Mouse (Mus musculus) kidney, embryonic 14.5 days (tissue): ENCODE data around the gene Phip. TPM values are rescaled to one million over a fixed set of nuclear protein-coding genes. Genes with fewer than 3 reads are reported as not detected.

Source experiments
- ATAC-seq: fragments of 200-750 bp; cut with Nextera tagmentation; 2 replicates; pipeline ENCODE4 v1.8.0; 2017; ENCODE audit warnings: moderate number of reproducible peaks, mild to moderate bottlenecking, moderate TSS enrichment, moderate library complexity; ENCODE audit not compliant: low FRiP score, low TSS enrichment
- H3K27ac ChIP-seq: fragments of 300-500 bp; sonication (generic); 2 replicates; pipeline ENCODE4 v1.5.1; 2014; ENCODE audit warnings: low read depth, mild to moderate bottlenecking, low read length, moderate library complexity, mixed read lengths
- H3K27me3 ChIP-seq: fragments of 300-500 bp; sonication (generic); 2 replicates; pipeline ENCODE4 v1.6.1; 2014; ENCODE audit warnings: mild to moderate bottlenecking, low read length; ENCODE audit not compliant: control insufficient read depth, insufficient read depth
- H3K36me3 ChIP-seq: fragments of 300-500 bp; sonication (generic); 2 replicates; pipeline ENCODE4 v1.6.1; 2014; ENCODE audit warnings: low read length, mixed read lengths; ENCODE audit not compliant: control insufficient read depth, insufficient read depth
- H3K4me1 ChIP-seq: fragments of 300-500 bp; sonication (generic); 2 replicates; pipeline ENCODE4 v1.6.1; 2014; ENCODE audit warnings: low read length, mixed read lengths; ENCODE audit not compliant: control insufficient read depth, insufficient read depth
- H3K4me2 ChIP-seq: fragments of 300-500 bp; sonication (generic); replicated peaks from 2 replicates; pipeline ENCODE4 v1.6.1; 2014; ENCODE audit warnings: low read depth, mild to moderate bottlenecking, low read length
- H3K4me3 ChIP-seq: fragments of 300-500 bp; sonication (generic); 2 replicates; pipeline ENCODE4 v1.5.1; 2014; ENCODE audit warnings: mild to moderate bottlenecking, low read length
- H3K9ac ChIP-seq: fragments of 300-500 bp; sonication (generic); 2 replicates; pipeline ENCODE4 v1.6.1; 2014; ENCODE audit warnings: low read depth, mild to moderate bottlenecking, low read length, moderate library complexity
- H3K9me3 ChIP-seq: fragments of 300-500 bp; sonication (generic); 2 replicates; pipeline ENCODE4 v1.6.1; 2016; ENCODE audit warnings: low read length; ENCODE audit not compliant: control insufficient read depth
- WGBS: fragments of 180-500 bp; shearing (Covaris S2); extraction: QIAGEN DNeasy Blood & Tissue Kit; methylation state at CpG from one replicate; pipeline ENCODE4 v1.1.7; 2014; 5-methylcytosine and 5-hydroxymethylcytosine counted together
- polyA plus RNA-seq: library from polyadenylated mRNA; unstranded; fragments of >200 nt; fragmentation: Nextera tagmentation; extraction: Ambion mirVana; gene quantifications from 2 replicates; pipeline ENCODE4 v1.2.1, GENCODE M21; 2014

Gene Phip
- polyA plus RNA-seq, 1 experiment from 2014 or later = 98.5 TPM

DNA sequence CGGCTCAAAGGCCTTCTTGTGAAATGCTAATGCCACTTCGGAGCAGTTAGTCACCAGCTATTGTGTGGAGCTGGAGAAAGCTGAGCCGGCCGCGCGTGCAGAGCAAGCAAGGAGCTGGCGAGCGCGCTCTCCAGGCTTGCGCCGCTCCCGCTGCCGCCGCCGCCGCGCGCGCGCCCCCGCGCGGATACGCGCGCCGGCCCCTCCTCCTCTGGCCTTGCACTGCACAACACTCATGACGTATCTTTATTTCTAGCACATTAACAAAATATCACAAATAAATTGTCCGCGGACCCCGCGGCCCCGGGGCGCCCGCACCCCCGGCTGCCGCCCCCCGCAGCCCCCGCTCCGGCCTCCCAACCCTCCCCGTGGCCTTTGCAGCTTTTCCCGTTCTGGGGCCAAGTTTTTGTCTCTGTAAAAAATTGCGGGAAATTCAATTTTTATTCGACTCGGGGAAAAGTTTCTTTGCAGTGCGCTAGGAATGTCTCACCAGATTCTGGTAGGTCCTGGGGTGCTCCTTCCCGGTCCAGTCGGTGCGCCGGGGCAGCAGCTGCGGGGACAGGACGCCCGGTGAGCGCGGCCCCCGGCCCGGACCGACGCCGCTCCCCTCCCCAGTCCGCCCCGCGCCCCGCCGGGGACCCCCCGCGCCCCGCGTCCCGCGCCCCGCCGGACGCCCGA, 992 bp downstream of the Phip start:
- 2% methylated on average over 69 of the region's 75 CpGs for WGBS
- H3K4me2 ChIP-seq = peak overlapping the region; percentile 81
- peak overlapping the region; percentile 88 for H3K4me3 ChIP-seq
- H3K36me3 ChIP-seq = 0 out of 2 replicates have a peak, but pooled peaks cover 4% of the 10 kb centered on the region
- H3K27ac ChIP-seq = peak overlapping the region; percentile 100
- H3K27me3 ChIP-seq = no peaks in the 10 kb centered on the region
- peaks cover 11% of the 10 kb centered on the region for H3K4me1 ChIP-seq
- peak; percentile 86 for ATAC-seq
- no peaks in the 10 kb centered on the region for H3K9me3 ChIP-seq
- peak overlapping the region; percentile 99 for H3K9ac ChIP-seq

DNA sequence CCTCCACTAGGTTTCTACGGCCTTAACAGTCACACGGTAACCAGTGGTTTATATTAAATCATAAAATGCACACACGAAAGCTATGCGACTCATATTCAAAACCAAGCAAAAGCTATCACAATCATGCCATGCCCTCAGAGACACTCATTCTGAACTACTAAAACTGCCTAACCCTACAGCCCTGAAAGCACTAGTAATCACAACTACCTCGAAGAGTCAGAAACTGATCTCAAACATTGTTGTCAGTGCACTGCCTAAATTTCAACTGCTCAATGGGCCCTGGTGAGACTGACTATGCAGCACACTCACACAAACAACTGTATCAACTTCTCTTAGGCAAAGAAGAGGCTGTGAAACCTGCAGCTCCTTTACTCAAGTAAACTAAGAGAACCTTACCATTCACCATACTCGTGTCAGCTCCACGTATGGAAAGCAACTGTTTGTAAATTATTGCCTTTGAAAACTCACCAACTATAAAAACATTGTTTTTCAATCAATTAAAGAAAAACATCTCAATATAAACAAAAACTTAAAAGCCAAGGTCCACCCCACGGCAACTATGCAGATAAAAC, 1.9 kb downstream of the Phip start:
- peak overlapping the region; percentile 30; the same call in 1 of the 2 replicates for H3K27ac ChIP-seq

DNA sequence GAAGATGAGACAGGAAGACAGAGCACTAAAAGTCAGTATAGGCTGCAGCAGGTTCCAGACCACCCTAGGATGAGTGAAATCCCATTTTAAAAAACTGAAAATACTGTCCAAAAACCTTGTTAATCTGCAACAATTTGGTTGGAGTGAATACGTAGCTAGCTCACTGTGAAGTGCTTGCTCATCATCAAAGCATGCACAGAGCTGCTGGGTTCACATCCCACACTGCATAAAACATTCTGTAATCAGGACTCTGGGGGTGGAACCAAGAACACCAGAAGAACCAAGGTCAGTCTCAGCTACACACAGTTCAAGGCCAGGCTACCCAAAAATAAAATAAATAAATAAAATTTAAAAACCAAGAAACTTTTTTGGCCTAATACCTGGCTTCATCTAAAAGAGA, 3.9 kb downstream of the Phip start:
- Histone ChIP-seq H3K4me1 (peaks cover 8% of the 10 kb centered on the region), H3K27ac (no peak overlapping the region), H3K4me2 (no peak overlapping the region), H3K36me3 (0 out of 2 replicates have a peak, but pooled peaks cover 6% of the 10 kb centered on the region), H3K27me3 (no peaks in the 10 kb centered on the region), H3K9me3 (no peaks in the 10 kb centered on the region), H3K9ac (no peak overlapping the region), H3K4me3 (no peak overlapping the region)
- 46% methylated on average over 1 of the region's 1 CpGs for WGBS
- ATAC-seq = no peak

More for the DNA sequence above, 1.9 kb downstream of the Phip start:
- peaks cover 11% of the 10 kb centered on the region for H3K4me1 ChIP-seq
- WGBS = 21% methylated on average over 8 of the region's 8 CpGs
- peak overlapping the region; percentile 99 for H3K9ac ChIP-seq
- peak overlapping the region; percentile 81 for H3K4me2 ChIP-seq
- peak overlapping the region; percentile 88 for H3K4me3 ChIP-seq
- ATAC-seq = no peak
- H3K36me3 ChIP-seq = 0 out of 2 replicates have a peak, but pooled peaks cover 4% of the 10 kb centered on the region
- H3K9me3 ChIP-seq = no peaks in the 10 kb centered on the region
- H3K27me3 ChIP-seq = no peaks in the 10 kb centered on the region

DNA sequence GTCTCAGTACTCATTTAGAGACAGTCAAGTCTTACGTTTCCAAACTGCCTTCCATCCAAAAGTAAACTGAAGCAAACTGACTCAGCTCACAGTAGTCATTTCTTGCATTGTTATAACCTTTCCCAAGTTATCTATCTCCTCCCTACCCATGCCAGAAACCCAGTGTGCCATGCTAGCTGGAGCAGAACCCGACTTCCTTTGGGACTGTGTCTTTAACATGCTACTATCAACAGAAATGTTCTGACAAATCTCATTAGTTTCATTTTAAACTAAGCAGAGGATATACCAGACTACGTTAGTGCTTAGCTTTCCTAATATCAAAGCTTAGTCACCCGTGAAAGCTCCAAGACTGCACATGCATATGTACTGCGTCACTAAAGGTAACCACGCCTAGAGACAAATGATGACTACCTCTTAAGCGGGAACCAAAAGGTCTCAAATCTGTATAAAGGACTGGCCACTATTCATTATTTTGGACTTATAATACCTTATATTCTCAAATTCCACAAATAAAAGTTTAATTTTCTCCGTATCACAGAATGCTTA, 8.2 kb downstream of the Phip start:
- 73% methylated on average over 8 of the region's 8 CpGs for whole genome bisulfite sequencing
- Histone ChIP-seq H3K9me3 (no peaks in the 10 kb centered on the region), H3K4me3 (no peak overlapping the region), H3K27me3 (no peaks in the 10 kb centered on the region), H3K4me2 (no peak overlapping the region), H3K4me1 (peaks cover 4% of the 10 kb centered on the region; the same call in 1 of the 2 replicates), H3K27ac (no peak overlapping the region), H3K36me3 (peaks cover 10% of the 10 kb centered on the region; the same call in 1 of the 2 replicates), H3K9ac (no peak overlapping the region)
- ATAC-seq = no peak

DNA sequence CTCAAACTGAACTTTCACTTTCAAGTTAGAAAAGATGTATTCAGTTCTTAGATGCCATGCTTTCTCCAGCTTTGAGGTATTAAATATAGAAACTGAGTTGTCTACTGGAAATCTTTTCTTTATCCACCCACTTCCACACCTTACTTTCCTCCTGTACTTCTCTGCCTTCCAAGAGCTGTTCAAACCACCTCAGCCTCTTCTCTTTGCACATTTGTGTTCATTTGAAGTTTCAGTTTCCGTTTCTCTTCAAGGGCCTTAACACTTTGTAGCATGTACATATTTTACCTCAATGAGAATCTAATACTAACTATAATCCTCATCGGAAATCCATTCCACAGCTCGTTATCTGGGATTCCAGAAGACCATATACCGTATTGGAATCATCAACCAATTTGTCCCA, 11.3 kb downstream of the Phip start:
- Histone ChIP-seq H3K36me3 (peaks cover 12% of the 10 kb centered on the region; the same call in 1 of the 2 replicates), H3K27ac (no peak overlapping the region), H3K4me1 (no peaks in the 10 kb centered on the region), H3K4me2 (no peak overlapping the region), H3K27me3 (no peaks in the 10 kb centered on the region), H3K9me3 (no peaks in the 10 kb centered on the region), H3K9ac (no peak overlapping the region), H3K4me3 (no peak overlapping the region)
- WGBS = 94% methylated on average over 4 of the region's 4 CpGs
- no peak for ATAC-seq

DNA sequence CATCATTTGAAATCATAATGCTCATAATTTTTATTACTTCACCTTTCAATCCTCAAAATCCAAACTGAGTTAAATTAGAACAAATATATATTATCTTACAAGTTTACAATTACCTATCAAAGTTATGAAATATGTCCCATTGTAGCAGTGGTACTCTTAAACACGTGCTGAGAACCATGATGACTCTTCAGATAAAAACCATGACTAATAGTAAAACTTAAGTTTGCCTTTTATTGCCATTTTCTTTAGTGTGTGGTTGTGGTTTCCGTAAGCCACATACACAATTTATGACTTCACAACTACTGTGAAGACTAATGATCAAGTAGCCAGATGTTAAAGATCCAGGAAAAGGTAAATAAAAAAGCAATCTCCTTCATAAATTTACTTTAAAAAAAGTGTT, 14.0 kb downstream of the Phip start:
- Histone ChIP-seq H3K9me3 (no peaks in the 10 kb centered on the region), H3K4me1 (no peaks in the 10 kb centered on the region), H3K27ac (no peak overlapping the region), H3K9ac (no peak overlapping the region), H3K27me3 (no peaks in the 10 kb centered on the region), H3K36me3 (peaks cover 24% of the 10 kb centered on the region; the same call in 1 of the 2 replicates), H3K4me3 (no peak overlapping the region), H3K4me2 (no peak overlapping the region)
- ATAC-seq = no peak
- WGBS = 54% methylated on average over 2 of the region's 2 CpGs

DNA sequence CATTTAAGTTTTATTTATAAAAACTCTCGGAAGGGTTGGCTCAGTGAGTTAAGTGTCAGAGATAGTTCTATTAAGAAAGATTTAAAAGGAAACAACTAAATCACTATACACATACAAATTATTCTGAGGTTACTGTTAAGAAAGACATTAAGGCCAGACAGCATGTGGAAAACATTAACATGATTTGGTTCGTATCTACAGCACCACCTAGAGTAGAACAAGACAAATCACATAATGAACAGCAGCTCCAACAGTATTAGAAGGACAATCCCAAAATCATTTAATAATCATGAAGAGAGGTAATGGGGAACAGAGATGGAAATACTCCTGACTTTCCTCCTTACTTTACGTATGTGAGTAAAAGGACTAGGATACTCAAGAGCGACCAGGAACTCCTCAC, 20.0 kb downstream of the Phip start:
- Histone ChIP-seq H3K36me3 (peaks cover 41% of the 10 kb centered on the region), H3K9ac (no peak overlapping the region), H3K4me3 (no peak overlapping the region), H3K4me2 (no peak overlapping the region), H3K4me1 (no peaks in the 10 kb centered on the region), H3K9me3 (no peaks in the 10 kb centered on the region), H3K27me3 (no peaks in the 10 kb centered on the region), H3K27ac (no peak overlapping the region)
- 73% methylated on average over 4 of the region's 4 CpGs for WGBS
- no peak for ATAC-seq

DNA sequence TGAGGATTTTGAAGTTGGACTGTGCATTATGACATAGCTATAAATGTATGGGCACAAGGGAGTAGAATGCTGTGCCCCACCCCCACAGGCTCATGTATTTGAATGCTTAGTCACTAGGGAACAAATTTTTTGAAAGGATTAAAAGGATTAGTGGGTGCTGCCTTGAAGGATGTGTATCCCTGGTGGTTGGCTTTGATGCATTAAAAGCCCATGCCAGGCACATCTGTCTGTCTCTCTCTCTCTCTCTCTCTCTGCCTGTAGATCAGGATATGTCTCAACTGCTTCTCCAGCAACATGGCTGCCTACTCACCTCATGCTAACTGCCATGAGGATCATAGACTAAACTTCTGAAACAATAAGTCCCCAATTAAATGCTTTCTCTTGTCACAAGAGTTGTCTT, 23.0 kb downstream of the Phip start:
- no peak for ATAC-seq
- no peaks in the 10 kb centered on the region for H3K27me3 ChIP-seq
- H3K36me3 ChIP-seq = peaks cover 38% of the 10 kb centered on the region
- no peak overlapping the region for H3K9ac ChIP-seq
- no peak overlapping the region for H3K27ac ChIP-seq
- no peaks in the 10 kb centered on the region for H3K4me1 ChIP-seq
- H3K9me3 ChIP-seq = no peaks in the 10 kb centered on the region
- H3K4me2 ChIP-seq = no peak overlapping the region
- no peak overlapping the region for H3K4me3 ChIP-seq

DNA sequence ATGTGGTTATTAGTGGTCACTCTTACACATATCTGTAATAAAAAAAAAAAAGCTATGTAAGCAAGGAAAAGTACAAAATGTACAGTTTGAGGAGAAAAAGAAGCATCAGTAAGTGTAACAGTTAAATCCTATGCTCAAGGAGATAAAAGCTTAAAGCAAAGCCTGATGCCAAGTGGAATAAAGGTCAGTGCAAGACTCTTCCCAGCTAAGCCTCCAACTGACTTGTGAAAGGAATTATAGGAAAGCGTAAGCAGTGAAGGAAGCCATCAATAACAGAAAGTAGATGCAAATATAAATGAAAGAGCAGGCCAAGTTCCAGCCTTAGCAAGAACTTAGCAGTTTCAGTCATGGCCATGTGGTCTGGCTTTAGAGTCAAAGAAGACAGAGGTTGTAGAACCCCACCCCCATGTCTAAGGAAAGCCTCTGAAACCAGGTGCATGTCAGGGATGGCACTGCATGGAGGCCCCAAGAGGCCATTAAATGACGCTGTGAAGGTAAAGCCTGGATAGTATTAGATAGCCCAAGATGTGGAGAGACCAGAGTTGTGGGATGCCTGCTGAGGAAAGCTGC, 23.8 kb downstream of the Phip start:
- H3K9me3 ChIP-seq = no peaks in the 10 kb centered on the region
- H3K36me3 ChIP-seq = peaks cover 30% of the 10 kb centered on the region
- H3K27ac ChIP-seq = no peak overlapping the region
- H3K4me1 ChIP-seq = no peaks in the 10 kb centered on the region
- no peak overlapping the region for H3K9ac ChIP-seq
- no peaks in the 10 kb centered on the region for H3K27me3 ChIP-seq
- H3K4me3 ChIP-seq = no peak overlapping the region
- no peak overlapping the region for H3K4me2 ChIP-seq
- ATAC-seq = no peak
- 91% methylated on average over 2 of the region's 2 CpGs for WGBS
